Mouse (Mus musculus): Measurements from ENCODE around the gene Eif3b.
A peak's percentile ranks its signal among the peaks of the same experiment; 100 is the strongest.

Gene Eif3b

DNA sequence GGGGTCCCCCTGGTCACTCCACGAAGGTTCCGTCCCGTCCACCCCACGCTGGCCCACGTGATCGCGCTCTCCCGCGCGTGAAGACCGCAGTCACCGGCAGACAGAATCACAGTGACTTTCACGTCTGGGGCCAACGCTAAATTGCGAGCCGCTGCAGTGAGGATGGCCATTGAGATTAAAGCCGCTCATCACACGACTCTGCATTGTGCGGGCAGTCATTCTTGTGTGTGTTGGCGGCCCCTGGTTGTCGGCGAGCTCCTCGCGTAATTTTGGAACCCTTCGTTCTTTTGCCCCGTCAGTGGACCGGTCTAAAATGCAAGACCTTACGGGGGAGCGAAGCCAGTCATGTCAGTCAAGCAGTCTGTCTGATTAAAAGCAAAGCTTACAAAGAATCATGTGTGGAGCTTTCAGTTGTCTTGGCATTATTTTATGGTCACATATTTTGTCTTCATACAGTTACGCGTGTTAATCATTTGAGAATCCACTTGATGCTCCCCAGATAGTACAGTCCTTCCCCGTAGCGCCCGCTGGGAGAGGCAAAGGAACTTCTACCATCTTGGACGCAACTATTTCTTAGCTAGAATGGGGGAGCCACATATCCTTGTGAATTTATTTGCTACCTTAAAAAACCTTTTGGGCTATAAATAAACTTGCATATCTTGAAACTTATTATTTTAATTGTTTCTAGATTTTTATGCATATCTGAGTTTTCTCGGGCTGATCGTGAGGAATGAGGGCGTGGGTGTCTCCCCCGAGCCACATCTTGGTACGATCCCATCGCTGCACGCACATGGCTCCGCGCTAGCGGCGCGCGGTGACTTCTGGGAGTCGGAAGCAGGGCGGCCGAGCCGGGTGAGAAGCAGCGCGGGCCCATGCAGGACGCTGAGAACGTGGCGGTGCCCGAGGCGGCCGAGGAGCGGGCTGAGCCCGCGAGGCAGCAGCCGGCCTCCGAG is at the start of gene Eif3b:
Gene Eif3b (plus strand): TSS at position 840 of the 953 bp plus-strand sequence.
- peak; percentile 84 for DNase-seq (ENCODE audit: low read depth)

- DNase-seq (ENCODE audit: low read depth): no peak
These were observed 49.7 kb upstream of the Eif3b start for GRCm38 (mm10) chr5:140369466-140369865.

GRCm38 (mm10) chr5:140370446-140371254 is 48.5 kb upstream of the Eif3b start:
- no peak for DNase-seq (ENCODE audit: low read depth)

DNA sequence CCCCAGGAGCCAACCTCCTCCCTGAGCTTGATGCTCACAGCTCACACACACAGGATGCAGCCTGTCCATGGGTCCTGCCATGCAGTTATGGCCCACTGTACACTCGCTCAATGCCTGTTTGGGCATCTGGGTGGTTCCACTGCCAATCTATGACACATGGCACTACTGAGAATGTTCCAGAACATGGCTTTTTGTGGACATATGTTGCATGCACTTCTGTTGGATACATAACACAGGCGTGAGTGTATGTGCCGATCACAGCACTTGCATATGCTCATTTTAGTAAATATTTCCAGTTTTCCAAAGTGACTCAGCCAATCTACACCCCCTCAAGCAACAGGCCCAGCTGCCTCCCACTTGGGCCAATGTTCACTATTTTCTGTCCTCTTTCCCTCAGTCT is 47.5 kb upstream of the Eif3b start:
- no peak for DNase-seq (ENCODE audit: low read depth)

GRCm38 (mm10) chr5:140373711-140374110 is 45.4 kb upstream of the Eif3b start:
- no peak for DNase-seq (ENCODE audit: low read depth)

DNA sequence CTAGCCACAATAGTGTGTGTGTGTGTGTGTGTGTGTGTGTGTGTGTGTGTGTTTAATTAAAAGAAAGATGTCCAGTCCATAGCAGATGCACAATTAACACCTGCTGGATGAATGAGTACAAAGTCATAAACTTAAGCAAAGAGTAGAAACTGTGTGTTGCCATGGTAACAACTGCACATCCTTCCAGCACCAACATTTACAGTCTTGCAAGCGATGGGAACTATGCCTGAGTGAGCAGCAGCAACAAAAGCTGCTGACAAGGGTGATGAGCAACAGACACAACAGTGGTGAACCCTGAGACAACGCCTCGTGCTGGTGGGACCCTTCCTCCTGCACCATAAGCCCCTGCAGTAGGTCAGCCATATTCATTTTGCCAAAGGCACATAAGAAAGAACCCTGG is 44.9 kb upstream of the Eif3b start:
- DNase-seq (ENCODE audit: low read depth): no peak

DNA sequence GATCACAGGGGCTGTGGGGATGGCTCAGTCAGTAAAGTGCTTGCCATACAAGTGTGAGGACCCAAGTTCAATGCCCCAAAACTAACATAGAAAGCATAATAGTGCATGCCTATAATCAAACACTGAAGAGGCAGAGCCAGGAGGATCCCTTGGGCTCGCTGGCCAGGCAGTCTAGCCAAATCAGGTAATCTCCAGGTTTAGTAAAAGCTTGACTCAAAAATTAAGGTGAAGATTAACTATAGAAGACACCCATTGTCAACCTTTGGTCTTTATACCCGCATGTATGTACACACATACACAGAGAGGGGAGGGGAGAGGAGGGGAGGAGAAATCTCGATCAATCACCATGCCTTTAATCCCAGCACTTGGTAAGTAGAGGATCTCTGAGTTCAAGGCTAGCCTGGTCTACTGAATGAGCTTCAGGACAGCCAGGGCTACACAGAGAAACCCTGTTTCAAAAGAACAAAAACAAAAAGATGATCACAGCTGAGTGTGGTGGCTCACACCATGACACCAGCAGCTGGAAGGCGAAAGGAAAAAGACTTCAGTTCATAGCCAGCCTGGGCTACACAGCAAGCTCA is 43.8 kb upstream of the Eif3b start:
- no peak for DNase-seq (ENCODE audit: low read depth)

DNA sequence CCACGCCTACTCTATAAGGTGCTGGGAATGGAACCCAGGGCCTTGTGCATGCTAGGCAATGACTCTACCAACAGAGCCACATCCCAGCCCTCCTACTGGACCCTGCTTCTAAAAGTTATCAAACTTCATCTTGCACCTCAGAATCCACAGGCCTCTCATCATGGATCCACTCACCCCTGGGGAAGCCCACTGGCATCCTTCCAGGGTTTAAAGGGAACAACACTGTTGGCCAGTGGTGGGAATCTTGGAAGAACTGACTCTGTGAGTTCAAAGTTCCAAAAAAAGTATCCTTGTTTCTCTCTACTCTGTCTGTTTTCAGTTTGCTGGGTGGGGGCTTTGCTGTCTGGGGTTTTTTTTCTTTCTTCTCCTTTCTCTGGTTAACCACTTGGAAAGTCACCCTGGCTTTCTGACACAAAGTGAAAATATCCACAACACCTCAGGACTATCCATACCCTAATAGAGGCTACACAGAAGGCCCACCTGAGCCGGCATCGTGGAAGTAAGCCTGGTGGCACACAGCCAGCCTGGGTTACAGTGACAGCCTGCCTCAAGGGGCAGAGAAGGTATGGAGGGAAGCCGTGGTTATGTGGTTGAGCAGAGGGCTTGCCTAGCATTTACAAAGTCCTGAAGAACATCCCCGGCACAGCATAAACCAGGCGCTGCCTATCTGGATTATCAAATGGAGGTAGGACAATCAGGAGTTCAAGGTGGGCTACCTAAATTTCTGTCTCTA is 40.8 kb upstream of the Eif3b start:
- no peak for DNase-seq (ENCODE audit: low read depth)

DNA sequence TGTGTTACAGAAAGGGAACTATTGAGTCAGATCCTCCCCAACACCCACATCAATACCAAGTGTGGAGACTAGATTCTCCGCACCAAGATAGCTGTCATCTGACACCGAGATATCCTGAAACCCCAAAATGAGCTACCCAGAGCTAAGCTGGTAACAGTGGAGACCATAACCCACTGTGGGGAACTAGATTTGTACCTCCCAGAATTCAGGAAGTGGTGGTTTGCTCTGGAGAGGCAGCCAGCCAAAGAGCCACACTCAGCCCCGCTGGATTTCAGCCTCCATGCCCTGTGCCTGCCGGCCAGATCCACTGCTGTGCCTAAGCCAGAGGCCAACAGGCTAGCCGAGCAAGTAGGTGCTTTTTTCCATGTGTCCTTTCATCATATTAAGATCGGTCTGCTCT is 39.8 kb upstream of the Eif3b start:
- DNase-seq (ENCODE audit: low read depth): no peak

DNA sequence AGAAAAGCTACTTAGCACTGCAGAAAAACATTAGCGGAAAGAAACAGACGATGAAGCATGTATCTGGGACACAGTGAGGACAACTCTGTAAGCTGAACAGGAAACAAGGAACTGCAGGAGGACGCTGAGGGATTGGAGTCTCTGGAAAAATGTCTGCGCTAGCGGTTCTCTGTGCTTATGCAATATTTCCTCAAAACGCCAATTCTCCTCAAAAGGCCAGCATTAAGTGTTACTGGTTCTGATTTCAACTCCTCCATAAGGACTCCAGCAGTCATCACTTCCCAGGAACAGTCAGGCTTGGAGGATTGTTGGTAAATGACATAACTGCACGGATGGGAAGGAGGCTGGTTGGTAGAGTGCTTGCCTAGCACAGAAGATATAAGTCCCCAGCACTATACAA is 38.0 kb upstream of the Eif3b start:
- DNase-seq (ENCODE audit: low read depth): no peak

DNA sequence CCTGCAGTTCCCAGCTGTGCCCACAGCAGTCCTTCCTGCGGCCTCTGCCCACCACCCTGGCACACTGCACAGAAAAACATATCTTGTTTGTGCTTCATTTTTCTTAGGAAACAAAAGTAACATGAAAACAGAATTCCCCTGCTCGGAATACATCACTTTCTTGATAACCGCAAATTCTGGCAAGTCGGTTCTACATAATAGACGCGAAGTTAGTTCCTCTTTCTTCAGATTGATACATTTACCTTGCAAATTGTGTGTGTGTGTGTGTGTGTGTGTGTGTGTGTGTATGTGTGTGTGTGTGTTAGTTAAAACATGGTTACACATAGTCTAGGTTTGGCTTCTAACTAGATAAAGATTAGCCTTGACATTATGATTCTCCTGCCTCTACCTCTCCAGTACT is 36.4 kb upstream of the Eif3b start:
- DNase-seq (ENCODE audit: low read depth): no peak

GRCm38 (mm10) chr5:140383559-140383958 is 35.6 kb upstream of the Eif3b start:
- DNase-seq (ENCODE audit: low read depth): no peak

- DNase-seq (ENCODE audit: low read depth): peak; percentile 41
These were observed 34.7 kb upstream of the Eif3b start for GRCm38 (mm10) chr5:140384462-140384861.

GRCm38 (mm10) chr5:140387236-140387635 is 31.9 kb upstream of the Eif3b start:
- DNase-seq (ENCODE audit: low read depth): no peak

DNA sequence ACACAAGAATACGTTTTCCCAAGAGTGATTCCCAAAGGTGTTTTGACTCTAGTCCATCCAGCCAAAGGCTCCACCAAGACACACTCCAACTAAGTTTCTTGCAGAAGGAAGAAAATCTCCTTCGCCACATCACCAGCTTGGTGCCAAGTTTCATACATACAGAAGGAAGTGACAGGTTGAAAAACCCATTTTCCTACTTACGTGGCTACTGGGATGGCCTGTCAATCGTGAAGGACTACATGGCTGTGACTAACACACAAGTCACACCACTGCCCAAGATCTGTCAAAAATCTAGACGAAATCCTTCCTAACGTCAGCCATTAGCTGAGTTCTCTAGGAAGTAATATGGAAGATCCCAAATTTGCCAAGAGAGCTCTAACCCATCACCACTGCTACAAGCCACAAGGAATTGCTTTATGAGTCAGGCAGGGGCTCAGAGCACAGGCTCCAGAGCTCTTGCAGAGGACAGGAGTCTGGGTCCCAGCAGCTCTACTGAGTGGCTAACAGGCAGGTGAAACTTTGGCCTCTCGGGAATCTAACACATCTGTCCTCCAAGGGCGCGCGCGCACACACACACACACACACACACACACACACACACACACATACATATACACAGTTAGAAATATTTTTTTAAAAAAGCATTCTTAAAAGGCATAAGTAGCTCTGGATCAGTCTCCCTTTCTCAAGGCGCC is 31.2 kb upstream of the Eif3b start:
- no peak for DNase-seq (ENCODE audit: low read depth)

DNA sequence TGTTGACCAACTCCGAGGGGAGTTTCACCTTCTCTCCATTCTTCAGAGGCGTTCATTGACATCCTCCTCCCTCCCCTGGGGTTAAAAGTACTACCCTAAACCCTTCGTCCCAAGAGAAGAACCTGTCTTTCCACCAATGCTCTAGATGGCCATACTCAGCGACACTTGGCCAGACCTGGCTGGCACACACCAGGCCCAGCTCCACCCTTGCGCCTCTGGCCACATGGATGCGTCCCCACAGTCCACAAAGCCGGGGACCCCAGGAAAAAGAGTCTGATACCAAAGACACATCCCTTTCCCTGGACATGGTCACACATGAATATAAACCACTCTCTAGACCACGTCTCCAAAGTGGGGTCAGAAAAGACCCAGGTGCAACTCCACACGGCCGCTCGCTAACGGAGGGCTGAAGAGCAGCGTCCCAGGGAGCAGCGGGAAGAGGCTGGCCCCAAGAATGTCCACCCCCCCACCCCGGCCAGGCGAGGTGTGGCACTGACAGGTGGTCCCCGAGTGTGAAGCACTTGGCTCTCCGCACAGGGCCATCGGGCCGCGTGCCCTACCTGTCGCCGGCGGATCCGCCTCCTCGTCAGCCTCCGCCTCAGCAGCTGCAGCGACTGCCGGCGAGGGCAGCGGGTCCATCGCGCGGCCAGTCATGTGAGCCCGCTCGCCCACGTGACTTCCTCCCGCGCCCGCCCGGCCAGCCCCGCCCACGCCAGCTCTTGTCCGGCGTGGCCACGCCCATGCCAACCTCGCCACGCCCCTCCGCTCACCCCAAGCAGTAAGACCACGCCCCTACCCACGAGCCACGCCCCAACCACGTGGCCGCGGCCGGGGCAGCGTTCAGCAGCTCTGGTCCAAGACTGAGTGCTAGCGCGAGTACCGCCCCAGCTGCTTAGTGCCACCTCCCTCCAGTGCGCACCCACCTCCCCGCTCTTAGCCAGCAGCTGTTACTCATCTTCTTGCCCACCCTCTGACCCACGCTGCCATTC is 30.2 kb upstream of the Eif3b start, which contains the start of gene Snx8:
Gene Snx8 (minus strand): TSS at position 675 of the 989 bp plus-strand sequence.
- DNase-seq (ENCODE audit: low read depth): peak; percentile 90

GRCm38 (mm10) chr5:140389647-140390046 is 29.5 kb upstream of the Eif3b start:
- no peak for DNase-seq (ENCODE audit: low read depth)

DNA sequence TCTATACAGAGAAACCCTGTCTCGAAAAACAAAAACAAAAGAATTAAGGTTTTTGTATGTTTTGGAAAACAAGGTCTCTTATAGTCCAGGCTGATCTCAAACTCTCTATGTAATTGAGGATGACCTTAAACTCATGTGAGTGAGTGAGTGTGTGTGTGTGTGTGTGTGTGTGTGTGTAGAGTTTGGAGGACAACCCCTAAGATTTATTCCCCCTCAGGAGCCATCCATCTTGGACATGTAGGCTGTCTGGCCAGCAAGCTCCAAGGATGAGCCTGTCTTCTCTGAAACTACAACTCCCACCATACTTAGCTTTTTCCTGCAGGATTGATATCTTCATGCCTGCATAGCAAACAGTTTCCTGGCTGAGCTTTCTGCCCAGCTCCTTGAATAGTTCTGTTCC is 27.7 kb upstream of the Eif3b start:
- DNase-seq (ENCODE audit: low read depth): no peak

DNA sequence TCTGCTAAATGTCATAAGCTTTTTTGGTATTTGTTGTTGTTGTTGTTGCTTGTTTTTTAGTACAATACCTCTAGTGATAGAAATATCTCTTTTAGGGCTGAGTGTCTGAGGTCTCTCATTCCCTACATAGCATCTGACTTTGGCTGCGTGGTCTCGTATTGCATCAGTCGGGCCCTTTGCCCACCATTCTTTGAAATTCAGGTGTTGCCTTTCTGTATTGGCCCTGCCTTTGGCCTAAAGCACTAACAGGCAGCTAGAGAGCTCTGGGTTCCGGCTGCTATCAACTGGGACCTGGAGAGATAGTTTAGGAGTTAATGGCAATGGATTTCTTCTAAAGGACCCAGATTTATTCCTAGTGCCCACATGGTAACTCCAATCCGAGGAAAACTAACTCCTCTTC is 27.1 kb upstream of the Eif3b start:
- DNase-seq (ENCODE audit: low read depth): no peak

DNA sequence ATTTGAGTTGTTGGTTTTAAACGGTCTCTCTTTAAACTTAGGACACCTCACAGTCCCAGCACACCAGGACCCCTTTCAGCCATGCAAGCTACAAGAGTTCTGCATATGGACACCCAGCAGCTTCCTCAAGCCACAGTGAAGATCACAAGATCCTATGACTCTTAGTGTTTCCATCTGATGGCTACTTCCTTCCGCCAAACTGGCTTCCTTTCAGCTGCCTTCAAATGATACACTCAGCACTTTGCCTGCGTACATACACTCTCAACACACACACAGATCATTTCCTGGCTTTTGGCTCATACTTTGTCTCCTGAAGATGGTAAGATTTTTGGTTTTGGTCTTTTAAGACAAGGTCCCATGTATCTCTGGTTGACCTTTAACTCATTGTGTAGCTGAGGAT is 26.4 kb upstream of the Eif3b start:
- DNase-seq (ENCODE audit: low read depth): no peak

Measured in c-Kit-positive CD71-positive TER-119-negative erythroid progenitor cells, embryonic 14.5 days (primary cell).